Mouse (Mus musculus): Measurements from ENCODE around the gene Mettl18. TPM values are rescaled to one million over a fixed set of nuclear protein-coding genes. Genes with fewer than 3 reads are reported as not detected.
"Not testable (repeated sequence)": the region's sequence is repeated elsewhere in the genome, so short reads cannot be mapped to it uniquely, and the experiment has no call there.

The Mettl18 gene
- polyA plus RNA-seq, 1 experiment from 2014 or later: 10.1 TPM

DNA sequence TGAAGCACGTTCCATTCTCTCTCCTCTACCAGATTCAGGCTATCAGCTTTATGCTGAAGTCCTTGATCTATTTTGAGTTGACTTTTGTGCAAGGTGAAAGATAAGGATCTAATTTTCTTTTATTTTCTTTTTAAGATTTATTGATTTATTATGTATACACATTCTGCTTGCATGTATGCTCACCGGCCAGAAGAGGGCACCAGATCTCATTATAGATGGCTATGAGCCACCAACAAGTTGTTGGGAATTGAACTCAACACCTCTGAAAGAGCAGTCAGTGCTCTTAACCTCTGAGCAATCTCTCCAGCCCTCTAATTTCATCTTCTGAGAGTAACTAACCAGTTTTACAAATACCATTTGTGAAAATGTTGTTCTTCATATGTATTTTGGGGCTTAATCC is 14.5 kb downstream of the Mettl18 start:
- no peak for ATAC-seq (ENCODE audit: low FRiP score, low read depth)

GRCm38 (mm10) chr1:164014616-164015015 is 19.9 kb downstream of the Mettl18 start:
- H3K4me3 ChIP-seq: no peak overlapping the region
- no peak overlapping the region for H3K9ac ChIP-seq (replicated peaks)
- H3K4me2 ChIP-seq (replicated peaks): no peak overlapping the region
- peaks cover under 1% of the 10 kb centered on the region; the same call in 1 of the 2 replicates for H3K4me1 ChIP-seq
- 63% methylated on average over 1 of the region's 1 CpGs for WGBS
- no peaks in the 10 kb centered on the region for H3K36me3 ChIP-seq
- H3K27ac ChIP-seq (replicated peaks): no peak overlapping the region
- no peaks in the 10 kb centered on the region for H3K9me3 ChIP-seq
- ATAC-seq (ENCODE audit: low FRiP score, low read depth): no peak
- no peaks in the 10 kb centered on the region for H3K27me3 ChIP-seq

More for the DNA sequence above, 14.5 kb downstream of the Mettl18 start:
- Histone ChIP-seq H3K9me3 (no peaks in the 10 kb centered on the region), H3K4me2 (replicated peaks) (no peak overlapping the region), H3K27me3 (no peaks in the 10 kb centered on the region), H3K4me3 (no peak overlapping the region), H3K27ac (replicated peaks) (no peak overlapping the region), H3K4me1 (no peaks in the 10 kb centered on the region), H3K36me3 (no peaks in the 10 kb centered on the region), H3K9ac (replicated peaks) (no peak overlapping the region)
- WGBS: 49% methylated on average over 2 of the region's 2 CpGs

DNA sequence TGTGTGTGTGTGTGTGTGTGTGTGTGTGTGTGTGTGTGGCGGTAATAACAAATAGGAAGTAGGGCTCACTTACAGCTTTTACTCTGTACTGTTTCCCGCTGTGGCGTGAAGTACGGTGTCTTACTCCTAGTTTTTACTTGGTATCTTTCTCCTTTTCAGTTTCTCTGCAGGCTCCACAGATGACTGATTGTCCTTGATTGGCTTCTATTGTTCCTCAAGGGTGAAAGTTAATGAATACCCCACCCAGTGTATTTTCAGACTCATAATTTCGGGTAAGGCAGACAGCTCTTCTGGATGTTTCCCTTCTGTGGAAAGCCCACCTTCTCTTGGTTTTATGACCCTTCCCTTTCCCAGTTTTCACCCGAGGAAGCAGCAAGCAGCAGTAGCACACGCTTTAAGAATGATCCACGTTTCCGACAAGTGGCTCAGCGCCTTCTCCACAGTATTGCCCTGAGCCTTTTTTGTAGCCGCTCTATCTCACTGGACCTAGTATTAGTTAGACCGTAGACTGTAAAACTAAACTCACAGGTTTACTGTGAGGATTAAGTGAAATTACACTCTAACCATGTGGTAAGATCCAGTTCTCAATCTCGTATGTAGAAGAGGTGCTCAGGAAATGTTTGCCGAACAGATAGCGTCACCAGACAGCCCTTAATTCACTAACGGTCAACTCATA is 23.7 kb downstream of the Mettl18 start:
- Histone ChIP-seq H3K9ac (replicated peaks) (no peak overlapping the region), H3K27ac (replicated peaks) (no peak overlapping the region), H3K4me3 (no peak overlapping the region), H3K4me2 (replicated peaks) (no peak overlapping the region), H3K9me3 (no peaks in the 10 kb centered on the region), H3K4me1 (peaks cover 5% of the 10 kb centered on the region; the same call in 1 of the 2 replicates), H3K27me3 (no peaks in the 10 kb centered on the region), H3K36me3 (no peaks in the 10 kb centered on the region)
- no peak for ATAC-seq (ENCODE audit: low FRiP score, low read depth)
- 89% methylated on average over 16 of the region's 16 CpGs for WGBS

DNA sequence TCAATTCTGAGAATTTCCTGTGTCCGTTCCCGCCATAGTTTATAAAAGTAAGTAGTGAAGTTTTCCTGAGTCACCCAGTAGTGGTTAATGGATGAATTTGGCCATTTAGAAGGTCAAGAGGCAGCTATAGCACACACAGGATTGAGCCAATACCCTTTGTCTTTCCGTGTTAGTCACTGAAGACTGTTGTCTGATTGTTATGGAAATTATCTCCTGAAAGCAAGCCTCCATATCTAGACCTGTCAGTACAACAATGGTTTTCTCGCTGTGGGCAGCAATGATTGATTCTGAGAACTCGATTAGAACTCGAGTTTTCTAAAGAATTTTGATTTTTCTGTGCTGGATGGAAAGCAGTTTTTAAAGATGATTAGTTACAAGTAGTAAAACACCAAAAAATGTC is 25.1 kb downstream of the Mettl18 start:
- Histone ChIP-seq H3K4me3 (no peak overlapping the region), H3K4me1 (peaks cover 5% of the 10 kb centered on the region; the same call in 1 of the 2 replicates), H3K9me3 (no peaks in the 10 kb centered on the region), H3K27ac (replicated peaks) (no peak overlapping the region), H3K4me2 (replicated peaks) (no peak overlapping the region), H3K27me3 (no peaks in the 10 kb centered on the region), H3K9ac (replicated peaks) (no peak overlapping the region), H3K36me3 (no peaks in the 10 kb centered on the region)
- WGBS: 45% methylated on average over 6 of the region's 6 CpGs
- no peak for ATAC-seq (ENCODE audit: low FRiP score, low read depth)

- not testable (repeated sequence) for H3K36me3 ChIP-seq; H3K9ac ChIP-seq (replicated peaks); ATAC-seq (ENCODE audit: low FRiP score, low read depth); H3K27me3 ChIP-seq; H3K4me1 ChIP-seq; H3K27ac ChIP-seq (replicated peaks); H3K4me3 ChIP-seq; H3K9me3 ChIP-seq; H3K4me2 ChIP-seq (replicated peaks)
- WGBS: 84% methylated on average over 3 of the region's 3 CpGs
Measured at GRCm38 (mm10) chr1:164020746-164021145, 26.1 kb downstream of the Mettl18 start.

- H3K4me1 ChIP-seq; H3K27me3 ChIP-seq; H3K9ac ChIP-seq (replicated peaks); H3K36me3 ChIP-seq; H3K4me2 ChIP-seq (replicated peaks); H3K27ac ChIP-seq (replicated peaks); ATAC-seq (ENCODE audit: low FRiP score, low read depth); H3K9me3 ChIP-seq; H3K4me3 ChIP-seq: not testable (repeated sequence)
- WGBS: 83% methylated on average over 5 of the region's 5 CpGs
Measured at GRCm38 (mm10) chr1:164022106-164022505, 27.4 kb downstream of the Mettl18 start.

DNA sequence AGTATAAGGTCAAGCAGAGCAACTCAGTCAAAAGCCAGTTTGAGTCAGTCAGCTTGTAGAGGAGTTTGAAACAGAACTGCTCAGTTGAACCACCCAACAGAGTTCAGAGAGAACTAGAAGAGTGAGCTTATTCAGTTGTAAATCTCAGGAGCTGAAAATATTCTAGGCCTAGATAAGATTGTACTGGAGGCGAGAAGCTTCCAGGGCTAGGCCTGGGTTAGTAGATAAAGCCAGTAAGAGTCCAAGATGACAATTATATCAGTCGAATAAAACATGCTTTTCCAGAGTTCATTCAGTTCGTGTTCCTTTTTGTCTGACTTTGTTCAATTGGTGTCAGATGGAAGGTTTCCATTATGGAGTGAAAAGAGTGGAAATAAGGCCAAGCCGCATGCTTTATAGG is 31.0 kb downstream of the Mettl18 start:
- no peak overlapping the region for H3K4me3 ChIP-seq
- no peaks in the 10 kb centered on the region for H3K4me1 ChIP-seq
- H3K4me2 ChIP-seq (replicated peaks): no peak overlapping the region
- no peak for ATAC-seq (ENCODE audit: low FRiP score, low read depth)
- H3K36me3 ChIP-seq: no peaks in the 10 kb centered on the region
- H3K27me3 ChIP-seq: no peaks in the 10 kb centered on the region
- no peaks in the 10 kb centered on the region for H3K9me3 ChIP-seq
- WGBS: 88% methylated on average over 4 of the region's 4 CpGs
- no peak overlapping the region for H3K27ac ChIP-seq (replicated peaks)
- no peak overlapping the region for H3K9ac ChIP-seq (replicated peaks)

- H3K27ac ChIP-seq (replicated peaks): no peak overlapping the region
- H3K4me3 ChIP-seq: no peak overlapping the region
- H3K36me3 ChIP-seq: no peaks in the 10 kb centered on the region
- H3K4me1 ChIP-seq: no peaks in the 10 kb centered on the region
- no peaks in the 10 kb centered on the region for H3K9me3 ChIP-seq
- no peak overlapping the region for H3K9ac ChIP-seq (replicated peaks)
- 60% methylated on average over 5 of the region's 5 CpGs for WGBS
- ATAC-seq (ENCODE audit: low FRiP score, low read depth): no peak
- H3K4me2 ChIP-seq (replicated peaks): no peak overlapping the region
- no peaks in the 10 kb centered on the region for H3K27me3 ChIP-seq
Measured at GRCm38 (mm10) chr1:164027416-164027815, 32.7 kb downstream of the Mettl18 start.

GRCm38 (mm10) chr1:164040385-164041135 is 45.9 kb downstream of the Mettl18 start:
- H3K36me3 ChIP-seq: no peaks in the 10 kb centered on the region
- no peak overlapping the region for H3K4me2 ChIP-seq (replicated peaks)
- no peak for ATAC-seq (ENCODE audit: low FRiP score, low read depth)
- no peak overlapping the region for H3K27ac ChIP-seq (replicated peaks)
- H3K9me3 ChIP-seq: no peaks in the 10 kb centered on the region
- H3K27me3 ChIP-seq: no peaks in the 10 kb centered on the region
- no peak overlapping the region for H3K9ac ChIP-seq (replicated peaks)
- H3K4me1 ChIP-seq: no peaks in the 10 kb centered on the region
- no peak overlapping the region for H3K4me3 ChIP-seq
- WGBS: 78% methylated on average over 10 of the region's 10 CpGs

DNA sequence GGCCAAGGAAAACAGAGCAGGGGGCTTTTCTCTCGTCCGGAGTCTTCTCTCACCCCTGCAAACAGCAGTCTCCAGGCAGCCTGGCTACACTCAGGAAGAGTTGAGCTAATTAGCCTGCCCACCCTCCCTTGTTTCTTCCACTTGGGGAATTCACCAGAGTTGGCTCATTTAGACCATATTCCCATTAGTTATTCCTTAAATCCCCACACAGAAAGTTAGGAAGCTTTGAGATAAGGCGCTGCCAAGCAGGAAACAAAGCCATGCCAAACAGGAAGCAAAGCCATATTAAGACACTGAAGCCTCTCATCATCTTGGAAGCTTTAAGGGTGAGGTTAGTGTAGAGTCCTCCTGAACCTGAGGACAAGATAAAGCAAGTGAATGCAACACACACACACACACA is 48.9 kb downstream of the Mettl18 start:
- H3K4me1 ChIP-seq: no peaks in the 10 kb centered on the region
- H3K4me2 ChIP-seq (replicated peaks): no peak overlapping the region
- 69% methylated on average over 3 of the region's 3 CpGs for WGBS
- H3K4me3 ChIP-seq: no peak overlapping the region
- no peak overlapping the region for H3K9ac ChIP-seq (replicated peaks)
- H3K36me3 ChIP-seq: no peaks in the 10 kb centered on the region
- H3K27me3 ChIP-seq: no peaks in the 10 kb centered on the region
- ATAC-seq (ENCODE audit: low FRiP score, low read depth): no peak
- H3K27ac ChIP-seq (replicated peaks): no peak overlapping the region
- H3K9me3 ChIP-seq: no peaks in the 10 kb centered on the region
